Mouse (Mus musculus): ENCODE measurements around the gene Hpse2. TPM values are rescaled to one million over a fixed set of nuclear protein-coding genes. Genes with fewer than 3 reads are reported as not detected.

The Hpse2 gene
- polyA plus RNA-seq, 1 experiment = not detected

DNA sequence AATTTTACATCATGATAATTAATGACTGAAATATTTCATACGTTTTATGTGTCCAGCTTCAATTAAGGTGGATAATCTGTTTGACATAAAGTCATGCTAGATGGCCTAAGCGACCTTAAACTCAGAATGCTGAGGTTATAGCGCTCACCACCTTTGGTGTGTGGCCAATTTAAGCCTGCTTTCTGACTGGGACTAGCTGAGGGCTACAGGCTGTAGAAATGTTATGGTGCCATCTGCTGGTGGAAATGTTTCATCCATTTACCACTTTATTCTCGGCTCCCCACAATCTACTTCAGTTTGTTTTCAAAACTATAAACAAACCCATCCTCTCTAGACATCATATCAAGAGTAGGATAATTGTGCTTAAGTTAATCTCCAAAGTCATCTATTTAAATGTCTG lies 8.2 kb upstream of the Hpse2 start:
- H3K27ac ChIP-seq (ENCODE audit: insufficient read depth, low read length) = no peak overlapping the region

DNA sequence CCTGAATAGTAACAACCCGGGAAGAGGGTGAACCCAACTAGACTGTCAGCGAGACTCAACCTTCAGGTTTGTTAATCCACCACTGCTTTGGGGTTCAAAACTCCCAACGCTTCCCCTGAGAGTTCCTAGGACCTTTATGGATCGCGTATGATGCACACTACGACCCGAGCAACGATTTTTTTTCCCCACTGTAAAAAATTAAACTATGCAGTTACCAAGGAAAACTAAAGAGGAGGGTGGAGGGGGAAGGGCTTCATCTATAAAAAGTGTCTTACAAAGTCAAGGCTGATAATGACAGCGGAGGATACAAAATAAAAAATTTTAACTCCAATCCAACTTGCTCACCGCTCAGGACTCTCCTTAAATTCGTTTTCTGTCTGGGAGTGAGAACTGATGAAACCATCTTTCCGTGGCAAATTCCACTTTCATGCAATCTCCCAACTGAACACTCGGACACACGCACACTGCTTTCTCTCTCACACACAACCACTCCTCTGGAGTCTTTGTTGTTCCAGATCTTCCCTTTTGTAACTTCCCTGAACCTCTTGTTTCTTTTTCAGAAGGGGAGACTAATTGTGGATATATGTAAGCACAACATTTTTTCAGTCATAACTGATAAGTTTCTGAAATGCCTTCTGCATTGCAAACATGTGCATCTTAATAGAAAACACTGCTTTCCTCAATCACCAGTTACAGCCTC lies 934 bp downstream of the Hpse2 start:
- no peak for TF ChIP-seq CTCF (IDR thresholded peaks at IDR 0.05; ENCODE audit: extremely low read depth, insufficient read depth, insufficient read length, insufficient replicate concordance)
- TF ChIP-seq POLR2A (IDR thresholded peaks at IDR 0.05; ENCODE audit: low read depth, low read length) = no peak

More for the DNA sequence above, 8.2 kb upstream of the Hpse2 start:
- Histone ChIP-seq H3K4me1 (ENCODE audit: control insufficient read depth, insufficient read depth, insufficient read length) (no peaks in the 10 kb centered on the region), H3K36me3 (ENCODE audit: control insufficient read depth, insufficient read depth, low read length) (no peaks in the 10 kb centered on the region), H3K27me3 (ENCODE audit: control insufficient read depth, insufficient read depth, low read length) (peaks cover 1% of the 10 kb centered on the region; the same call in 1 of the 2 replicates), H3K4me3 (ENCODE audit: extremely low read depth, insufficient read depth, insufficient read length) (no peak overlapping the region)
- WGBS = 7% methylated on average over 4 of the region's 4 CpGs
- DNase-seq (ENCODE audit: low read depth in 1 of 2, low spot score in 2 of 2) = peak in 1 of 2 experiments; percentile 7
- TF ChIP-seq CTCF (IDR thresholded peaks at IDR 0.05; ENCODE audit: extremely low read depth, insufficient read depth, insufficient read length, insufficient replicate concordance) = peak; percentile 31; the same call in 1 of the 2 replicates
- no peak for TF ChIP-seq POLR2A (IDR thresholded peaks at IDR 0.05; ENCODE audit: low read depth, low read length)

DNA sequence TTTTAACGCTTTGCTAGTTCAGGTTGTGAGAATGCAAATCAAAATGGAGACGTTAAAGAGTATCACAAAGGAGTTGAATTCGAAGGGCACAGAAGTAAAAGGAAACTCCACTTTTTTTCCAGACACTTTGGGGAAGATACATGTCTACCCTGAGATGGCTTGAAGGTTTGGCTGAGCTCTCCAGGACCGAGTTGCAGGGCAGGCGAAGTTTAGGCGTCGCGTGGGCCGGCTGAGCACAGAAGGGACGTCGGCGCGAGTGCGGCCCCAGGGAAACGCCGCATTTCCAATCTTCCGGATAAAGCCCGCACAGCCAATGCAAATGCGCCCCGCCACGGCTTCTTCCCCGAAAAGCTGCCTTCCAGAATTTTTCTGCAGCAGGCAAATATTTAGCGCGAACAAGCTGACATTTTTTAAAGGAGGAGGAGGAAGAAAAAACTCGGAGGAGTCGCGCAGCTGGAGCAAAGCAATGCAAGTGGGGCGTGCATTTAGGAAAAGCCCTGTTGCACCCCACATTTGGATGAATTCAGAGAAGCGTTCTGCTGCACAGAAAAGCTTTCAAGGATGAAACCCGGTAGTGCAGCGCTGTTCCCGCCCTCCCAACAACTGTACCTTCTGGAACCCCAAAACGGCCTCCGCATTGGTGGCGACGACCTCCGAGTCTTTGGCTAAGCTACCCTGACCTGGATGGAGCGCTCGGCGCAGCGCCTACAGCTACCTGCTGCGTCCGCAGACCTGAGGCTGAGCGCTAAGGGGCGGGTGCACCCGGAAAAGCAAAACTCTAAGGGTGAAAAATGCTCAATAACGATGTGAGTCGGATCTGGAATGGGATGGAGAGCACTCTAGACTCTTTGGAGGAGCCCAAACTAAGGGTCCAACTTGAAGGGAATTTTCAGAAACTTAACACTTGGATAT lies 1.9 kb downstream of the Hpse2 start:
- 3% methylated on average over 48 of the region's 48 CpGs for WGBS
- DNase-seq (ENCODE audit: low read depth in 1 of 2, low spot score in 2 of 2) = no peak
- no peak for TF ChIP-seq CTCF (IDR thresholded peaks at IDR 0.05; ENCODE audit: extremely low read depth, insufficient read depth, insufficient read length, insufficient replicate concordance)
- TF ChIP-seq POLR2A (IDR thresholded peaks at IDR 0.05; ENCODE audit: low read depth, low read length) = no peak
- Histone ChIP-seq H3K27me3 (ENCODE audit: control insufficient read depth, insufficient read depth, low read length) (peaks cover 14% of the 10 kb centered on the region), H3K27ac (ENCODE audit: insufficient read depth, low read length) (no peak overlapping the region), H3K4me3 (ENCODE audit: extremely low read depth, insufficient read depth, insufficient read length) (no peak overlapping the region), H3K4me1 (ENCODE audit: control insufficient read depth, insufficient read depth, insufficient read length) (no peaks in the 10 kb centered on the region), H3K36me3 (ENCODE audit: control insufficient read depth, insufficient read depth, low read length) (no peaks in the 10 kb centered on the region)

More for the DNA sequence above, 934 bp downstream of the Hpse2 start:
- H3K27ac ChIP-seq (ENCODE audit: insufficient read depth, low read length) = no peak overlapping the region
- no peaks in the 10 kb centered on the region for H3K36me3 ChIP-seq (ENCODE audit: control insufficient read depth, insufficient read depth, low read length)
- 10% methylated on average over 14 of the region's 14 CpGs for WGBS
- H3K27me3 ChIP-seq (ENCODE audit: control insufficient read depth, insufficient read depth, low read length) = peaks cover 14% of the 10 kb centered on the region
- H3K4me3 ChIP-seq (ENCODE audit: extremely low read depth, insufficient read depth, insufficient read length) = no peak overlapping the region
- H3K4me1 ChIP-seq (ENCODE audit: control insufficient read depth, insufficient read depth, insufficient read length) = no peaks in the 10 kb centered on the region
- DNase-seq (ENCODE audit: low read depth in 1 of 2, low spot score in 2 of 2) = no peak

DNA sequence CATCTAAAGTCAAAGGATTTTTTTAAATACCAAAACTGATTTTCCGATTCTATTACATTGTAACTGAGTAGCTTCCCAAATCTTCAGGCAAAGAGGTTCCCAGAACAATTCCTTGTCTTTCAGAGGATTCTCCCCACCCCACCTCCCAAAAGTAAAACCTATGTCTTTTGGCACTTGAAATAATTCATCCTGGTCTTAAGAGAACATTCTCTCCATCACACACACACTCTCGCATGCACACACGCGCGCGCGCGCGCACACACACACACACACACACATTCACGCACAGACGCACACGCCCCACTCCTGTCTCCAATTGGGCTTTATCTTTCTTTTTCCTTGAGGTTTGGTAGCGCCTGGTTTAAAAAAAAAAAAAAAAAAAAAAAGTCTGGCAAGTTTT lies 2.7 kb downstream of the Hpse2 start:
- WGBS = 10% methylated on average over 13 of the region's 13 CpGs

DNA sequence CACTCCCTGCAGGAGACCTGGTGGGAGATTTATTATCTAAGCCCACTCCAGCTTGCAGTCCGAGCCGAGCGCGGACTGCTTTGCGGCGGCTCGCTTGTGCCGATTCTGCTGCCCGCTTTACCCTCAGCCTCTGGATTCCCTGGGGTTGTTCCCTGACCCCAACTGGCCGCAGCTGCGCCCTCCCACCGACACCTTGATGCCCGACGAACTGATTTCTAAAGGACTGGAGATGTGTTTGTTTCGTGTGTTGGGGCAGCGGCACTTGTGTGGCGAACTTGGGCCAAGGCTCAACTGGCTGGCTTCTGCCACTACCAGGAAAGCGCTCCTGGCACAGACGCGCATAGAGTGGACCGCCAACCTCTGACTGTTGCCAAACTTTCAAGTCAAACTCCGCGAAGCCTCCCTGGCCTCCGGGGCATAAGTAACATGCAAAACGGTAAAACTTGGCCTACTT lies 3.1 kb downstream of the Hpse2 start:
- H3K27ac ChIP-seq (ENCODE audit: insufficient read depth, low read length) = no peak overlapping the region
- H3K4me3 ChIP-seq (ENCODE audit: extremely low read depth, insufficient read depth, insufficient read length) = no peak overlapping the region
- H3K4me1 ChIP-seq (ENCODE audit: control insufficient read depth, insufficient read depth, insufficient read length) = no peaks in the 10 kb centered on the region
- H3K27me3 ChIP-seq (ENCODE audit: control insufficient read depth, insufficient read depth, low read length) = peaks cover 14% of the 10 kb centered on the region
- TF ChIP-seq POLR2A (IDR thresholded peaks at IDR 0.05; ENCODE audit: low read depth, low read length) = no peak
- TF ChIP-seq CTCF (IDR thresholded peaks at IDR 0.05; ENCODE audit: extremely low read depth, insufficient read depth, insufficient read length, insufficient replicate concordance) = no peak
- no peak for DNase-seq (ENCODE audit: low read depth in 1 of 2, low spot score in 2 of 2)
- no peaks in the 10 kb centered on the region for H3K36me3 ChIP-seq (ENCODE audit: control insufficient read depth, insufficient read depth, low read length)
- WGBS = 6% methylated on average over 25 of the region's 25 CpGs

More for the DNA sequence above, 2.7 kb downstream of the Hpse2 start:
- Histone ChIP-seq H3K27ac (ENCODE audit: insufficient read depth, low read length) (no peak overlapping the region), H3K4me3 (ENCODE audit: extremely low read depth, insufficient read depth, insufficient read length) (no peak overlapping the region), H3K27me3 (ENCODE audit: control insufficient read depth, insufficient read depth, low read length) (peaks cover 14% of the 10 kb centered on the region), H3K36me3 (ENCODE audit: control insufficient read depth, insufficient read depth, low read length) (no peaks in the 10 kb centered on the region), H3K4me1 (ENCODE audit: control insufficient read depth, insufficient read depth, insufficient read length) (no peaks in the 10 kb centered on the region)
- no peak for DNase-seq (ENCODE audit: low read depth in 1 of 2, low spot score in 2 of 2)
- TF ChIP-seq POLR2A (IDR thresholded peaks at IDR 0.05; ENCODE audit: low read depth, low read length) (no peak), CTCF (IDR thresholded peaks at IDR 0.05; ENCODE audit: extremely low read depth, insufficient read depth, insufficient read length, insufficient replicate concordance) (no peak)

DNA sequence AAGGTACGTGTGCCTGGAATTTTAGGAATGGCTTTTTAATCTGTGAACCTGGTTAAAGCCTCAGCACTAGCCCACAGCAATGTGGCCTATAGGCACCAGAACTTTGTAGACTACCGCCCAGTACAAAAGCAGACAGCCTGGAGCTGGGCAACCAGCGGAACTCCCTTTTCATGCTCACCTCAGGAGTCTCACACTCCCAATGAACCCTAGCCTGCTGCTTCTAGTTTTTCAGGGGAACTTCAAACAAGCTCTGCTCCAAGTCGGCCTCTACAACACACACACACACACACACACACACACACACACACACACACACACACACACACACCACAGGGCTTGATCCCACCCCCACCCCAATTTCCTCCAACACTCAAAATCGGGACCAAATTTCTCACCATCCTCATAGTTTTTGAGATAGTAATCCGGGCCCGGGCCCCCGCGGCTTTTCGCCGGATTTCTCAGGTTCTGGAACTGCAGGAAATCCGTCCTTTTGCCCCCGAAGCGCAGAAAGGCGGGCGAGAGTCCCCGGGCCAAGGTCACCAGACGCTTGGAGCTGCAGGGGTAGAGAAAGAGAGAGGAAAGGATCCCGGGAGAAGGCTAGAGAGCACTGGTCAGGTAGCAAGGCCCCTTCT lies 3.7 kb downstream of the Hpse2 start:
- Histone ChIP-seq H3K4me3 (ENCODE audit: extremely low read depth, insufficient read depth, insufficient read length) (no peak overlapping the region), H3K4me1 (ENCODE audit: control insufficient read depth, insufficient read depth, insufficient read length) (no peaks in the 10 kb centered on the region), H3K36me3 (ENCODE audit: control insufficient read depth, insufficient read depth, low read length) (no peaks in the 10 kb centered on the region), H3K27ac (ENCODE audit: insufficient read depth, low read length) (no peak overlapping the region), H3K27me3 (ENCODE audit: control insufficient read depth, insufficient read depth, low read length) (peaks cover 14% of the 10 kb centered on the region)
- TF ChIP-seq CTCF (IDR thresholded peaks at IDR 0.05; ENCODE audit: extremely low read depth, insufficient read depth, insufficient read length, insufficient replicate concordance) (no peak), POLR2A (IDR thresholded peaks at IDR 0.05; ENCODE audit: low read depth, low read length) (no peak)
- no peak for DNase-seq (ENCODE audit: low read depth in 1 of 2, low spot score in 2 of 2)
- WGBS = 14% methylated on average over 19 of the region's 19 CpGs
